ENCODE assay signal across 1 mouse cellular context in genomic region chr7:16874190-16874589, GRCm38 (mm10).
TF ChIP-seq lines count a peak whose summit lies in the region.

No protein-coding gene starts in this region.

TF ChIP-seq in myocyte, 11 proteins besides CTCF, POLR2A, EP300 and RAD21:
- TF ChIP-seq USF1 (IDR thresholded peaks at IDR 0.05; ENCODE audit: low read depth) (no peak), MAX (IDR thresholded peaks at IDR 0.05; ENCODE audit: low read depth) (no peak), TCF12 (IDR thresholded peaks at IDR 0.05; ENCODE audit: insufficient read depth, poor library complexity, severe bottlenecking) (no peak), E2F4 (IDR thresholded peaks at IDR 0.05; ENCODE audit: insufficient read depth) (no peak), SRF (IDR thresholded peaks at IDR 0.05; ENCODE audit: control insufficient read depth, insufficient read length, low read depth) (no peak), MYOG (IDR thresholded peaks at IDR 0.05; ENCODE audit: control insufficient read depth in 1 of 3, insufficient read depth in 1 of 3, insufficient read length in 2 of 3, low read depth in 2 of 3) (no peak), MYOD1 (IDR thresholded peaks at IDR 0.05; ENCODE audit: control insufficient read depth in 1 of 3, insufficient read length in 2 of 3, low read depth in 2 of 3) (no peak), REST (IDR thresholded peaks at IDR 0.05; ENCODE audit: insufficient read depth, insufficient read length) (no peak), POLR2AphosphoS2 (IDR thresholded peaks at IDR 0.05; ENCODE audit: insufficient read length, low read depth) (no peak), CEBPB (IDR thresholded peaks at IDR 0.05; ENCODE audit: insufficient read depth, poor library complexity, severe bottlenecking) (no peak), TCF3 (IDR thresholded peaks at IDR 0.05; ENCODE audit: insufficient read length, low read depth) (no peak)
